Mouse (Mus musculus) testis, adult 2 months (tissue): ENCODE data around the gene Ankrd36.

Source experiments
- CTCF ChIP-seq: fragments of 200-500 bp; IDR thresholded peaks from 2 replicates; pipeline ENCODE4 v1.5.1; 2012; ENCODE audit warnings: low read depth, mild to moderate bottlenecking, inconsistent platforms, low read length, moderate library complexity; ENCODE audit not compliant: control insufficient read depth, insufficient read depth, insufficient replicate concordance
- POLR2A ChIP-seq: fragments of 200-500 bp; IDR thresholded peaks from 2 replicates; pipeline ENCODE4 v1.6.1; 2012; ENCODE audit warnings: low read depth, mild to moderate bottlenecking, inconsistent platforms, low read length, moderate library complexity; ENCODE audit not compliant: control insufficient read depth

- TF ChIP-seq CTCF = peak; percentile 76
- no peak for TF ChIP-seq POLR2A
These were observed 59.5 kb downstream of the Ankrd36 start for GRCm38 (mm10) chr11:5629033-5629432.
